Mouse (Mus musculus) lung, postnatal 10 days (tissue): ENCODE results near the gene Selenom.

ENCODE experiments used
- DNase-seq: peaks from one replicate; pipeline ENCODE4 v3.0.0; 2021

Gene Selenom

GRCm38 (mm10) chr11:3514529-3515054, at the start of gene Selenom:
TSS of gene Selenom (plus strand) at chr11:3514684.
- peak; percentile 93 for DNase-seq

GRCm38 (mm10) chr11:3471448-3471850, 43.0 kb upstream of the Selenom start:
- DNase-seq, result no peak

GRCm38 (mm10) chr11:3472484-3472883, 42.0 kb upstream of the Selenom start:
- DNase-seq, result peak; percentile 92

- peak; percentile 31 for DNase-seq
Measured at GRCm38 (mm10) chr11:3474480-3475115, 39.9 kb upstream of the Selenom start.

GRCm38 (mm10) chr11:3475489-3475888, 39.0 kb upstream of the Selenom start:
- DNase-seq, result no peak

GRCm38 (mm10) chr11:3483980-3484642, 30.4 kb upstream of the Selenom start:
- DNase-seq, result peak; percentile 48

- DNase-seq, result no peak
Measured at GRCm38 (mm10) chr11:3486349-3486748, 28.1 kb upstream of the Selenom start.

GRCm38 (mm10) chr11:3487952-3488570, 26.4 kb upstream of the Selenom start, which contains the start of gene Pla2g3:
TSS of gene Pla2g3 (plus strand) at chr11:3488284.
- no peak for DNase-seq

GRCm38 (mm10) chr11:3489036-3489435, 25.4 kb upstream of the Selenom start:
- DNase-seq, result no peak

GRCm38 (mm10) chr11:3492748-3493147, 21.7 kb upstream of the Selenom start:
- no peak for DNase-seq

- DNase-seq, result no peak
Measured at GRCm38 (mm10) chr11:3494857-3495256, 19.6 kb upstream of the Selenom start.

GRCm38 (mm10) chr11:3495496-3495895, 19.0 kb upstream of the Selenom start:
- DNase-seq, result no peak

GRCm38 (mm10) chr11:3496756-3497155, 17.7 kb upstream of the Selenom start:
- DNase-seq, result no peak

- DNase-seq, result no peak
Measured at GRCm38 (mm10) chr11:3497296-3497695, 17.2 kb upstream of the Selenom start.

- DNase-seq, result no peak
Measured at GRCm38 (mm10) chr11:3502057-3502456, 12.4 kb upstream of the Selenom start.

- no peak for DNase-seq
Measured at GRCm38 (mm10) chr11:3502459-3503072, 11.9 kb upstream of the Selenom start.

- no peak for DNase-seq
Measured at GRCm38 (mm10) chr11:3503755-3504693, 10.5 kb upstream of the Selenom start.

- DNase-seq, result no peak
Measured at GRCm38 (mm10) chr11:3508226-3508625, 6.3 kb upstream of the Selenom start.

- no peak for DNase-seq
Measured at GRCm38 (mm10) chr11:3509181-3510085, 5.1 kb upstream of the Selenom start.

GRCm38 (mm10) chr11:3510321-3510720, 4.2 kb upstream of the Selenom start:
- no peak for DNase-seq

- no peak for DNase-seq
Measured at GRCm38 (mm10) chr11:3513291-3513690, 1.2 kb upstream of the Selenom start.
